Mouse (Mus musculus) olfactory bulb, adult 2 months (tissue): ENCODE measurements around the gene Haus3. TPM values are rescaled to one million over a fixed set of nuclear protein-coding genes. Genes with fewer than 3 reads are reported as not detected.

Source experiments
- H3K27ac ChIP-seq: fragments of 200-500 bp; 2 replicates; pipeline ENCODE4 v1.5.1; 2012; ENCODE audit warnings: low read depth, low read length; ENCODE audit not compliant: insufficient read depth
- H3K4me1 ChIP-seq: fragments of 200-500 bp; 2 replicates; pipeline ENCODE4 v1.6.1; 2012; ENCODE audit warnings: low read length; ENCODE audit not compliant: control insufficient read depth, insufficient read depth
- H3K4me3 ChIP-seq: fragments of 200-500 bp; 2 replicates; pipeline ENCODE4 v1.5.1; 2012; ENCODE audit warnings: mild to moderate bottlenecking, low read depth, low read length, moderate library complexity; ENCODE audit not compliant: insufficient read depth
- CTCF ChIP-seq: fragments of 200-500 bp; IDR thresholded peaks from 2 replicates; pipeline ENCODE4 v1.5.1; 2012; ENCODE audit warnings: low read depth, mild to moderate bottlenecking, low read length, moderate library complexity; ENCODE audit not compliant: insufficient read depth
- POLR2A ChIP-seq: fragments of 200-500 bp; IDR thresholded peaks from 2 replicates; pipeline ENCODE4 v1.6.1; 2012; ENCODE audit warnings: mild to moderate bottlenecking, low read depth, low read length, moderate library complexity; ENCODE audit not compliant: insufficient read depth
- WGBS: fragments of 180-500 bp; shearing (Covaris S2); methylation state at CpG from one replicate; pipeline ENCODE4 v1.1.7; 2018; 5-methylcytosine and 5-hydroxymethylcytosine counted together
- polyA plus RNA-seq: library from polyadenylated mRNA; stranded (reverse); fragments of >200 nt; gene quantifications from 2 replicates; pipeline ENCODE4 v1.2.4, GENCODE M21; 2012; ENCODE audit warnings: low replicate concordance; ENCODE audit not compliant: missing spikeins, insufficient read depth, insufficient read length

Haus3 gene
- polyA plus RNA-seq, 1 experiment = not detected

GRCm38 (mm10) chr5:34169954-34170353 is 627 bp upstream of the Haus3 start:
- Histone ChIP-seq H3K4me1 (peaks cover 8% of the 10 kb centered on the region), H3K4me3 (peak overlapping the region; percentile 87; the same call in 1 of the 2 replicates), H3K27ac (peak overlapping the region; percentile 84)
- 73% methylated on average over 3 of the region's 3 CpGs for WGBS
- TF ChIP-seq POLR2A (no peak), CTCF (no peak)

GRCm38 (mm10) chr5:34167857-34168256 is 1.5 kb downstream of the Haus3 start:
- WGBS = 78% methylated on average over 4 of the region's 4 CpGs
- H3K4me3 ChIP-seq = no peak overlapping the region

GRCm38 (mm10) chr5:34165793-34166192 is 3.5 kb downstream of the Haus3 start:
- Histone ChIP-seq H3K4me3 (no peak overlapping the region), H3K4me1 (peaks cover 3% of the 10 kb centered on the region; the same call in 1 of the 2 replicates), H3K27ac (no peak overlapping the region)
- WGBS = 55% methylated on average over 4 of the region's 4 CpGs
- TF ChIP-seq POLR2A = no peak

More at GRCm38 (mm10) chr5:34167857-34168256, 1.5 kb downstream of the Haus3 start:
- H3K27ac ChIP-seq = no peak overlapping the region
- peaks cover 8% of the 10 kb centered on the region for H3K4me1 ChIP-seq
- TF ChIP-seq CTCF = no peak

GRCm38 (mm10) chr5:34148476-34148875 is 20.9 kb downstream of the Haus3 start:
- no peak overlapping the region for H3K4me3 ChIP-seq
- TF ChIP-seq CTCF (no peak), POLR2A (no peak)
- no peak overlapping the region for H3K27ac ChIP-seq
- no peaks in the 10 kb centered on the region for H3K4me1 ChIP-seq

GRCm38 (mm10) chr5:34147554-34147953 is 21.8 kb downstream of the Haus3 start:
- no peaks in the 10 kb centered on the region for H3K4me1 ChIP-seq
- TF ChIP-seq CTCF = no peak
- TF ChIP-seq POLR2A = no peak
- H3K4me3 ChIP-seq = no peak overlapping the region
- WGBS = 95% methylated on average over 3 of the region's 3 CpGs
- H3K27ac ChIP-seq = no peak overlapping the region

- H3K27ac ChIP-seq = no peak overlapping the region
- WGBS = 13% methylated on average over 1 of the region's 1 CpGs
- no peak overlapping the region for H3K4me3 ChIP-seq
- no peaks in the 10 kb centered on the region for H3K4me1 ChIP-seq
- TF ChIP-seq POLR2A (no peak), CTCF (no peak)
Observed at GRCm38 (mm10) chr5:34139751-34140150, 29.6 kb downstream of the Haus3 start.

- TF ChIP-seq CTCF (no peak), POLR2A (no peak)
- no peaks in the 10 kb centered on the region for H3K4me1 ChIP-seq
- WGBS = 74% methylated on average over 2 of the region's 2 CpGs
- no peak overlapping the region for H3K27ac ChIP-seq
- H3K4me3 ChIP-seq = no peak overlapping the region
Observed at GRCm38 (mm10) chr5:34132731-34133130, 36.6 kb downstream of the Haus3 start.

GRCm38 (mm10) chr5:34124131-34124530 is 45.2 kb downstream of the Haus3 start:
- WGBS = 67% methylated on average over 1 of the region's 1 CpGs
- Histone ChIP-seq H3K4me1 (no peaks in the 10 kb centered on the region), H3K27ac (no peak overlapping the region), H3K4me3 (no peak overlapping the region)
- TF ChIP-seq POLR2A (no peak), CTCF (no peak)

GRCm38 (mm10) chr5:34119121-34119856 is 50.0 kb downstream of the Haus3 start:
- Histone ChIP-seq H3K4me1 (no peaks in the 10 kb centered on the region), H3K4me3 (no peak overlapping the region), H3K27ac (no peak overlapping the region)
- no peak for TF ChIP-seq CTCF
- TF ChIP-seq POLR2A = no peak
- WGBS = 81% methylated on average over 3 of the region's 3 CpGs
